Mouse (Mus musculus): Measurements from ENCODE around the gene Nup93. TPM values are rescaled to one million over a fixed set of nuclear protein-coding genes. Genes with fewer than 3 reads are reported as not detected.
"Not testable (repeated sequence)": the region's sequence is repeated elsewhere in the genome, so short reads cannot be mapped to it uniquely, and the experiment has no call there.

Nup93 gene
- polyA plus RNA-seq (2015; fragmentation: Nextera tagmentation; extraction: Ambion mirVana), result 92.3 and 94.2 TPM in 2 replicates

DNA sequence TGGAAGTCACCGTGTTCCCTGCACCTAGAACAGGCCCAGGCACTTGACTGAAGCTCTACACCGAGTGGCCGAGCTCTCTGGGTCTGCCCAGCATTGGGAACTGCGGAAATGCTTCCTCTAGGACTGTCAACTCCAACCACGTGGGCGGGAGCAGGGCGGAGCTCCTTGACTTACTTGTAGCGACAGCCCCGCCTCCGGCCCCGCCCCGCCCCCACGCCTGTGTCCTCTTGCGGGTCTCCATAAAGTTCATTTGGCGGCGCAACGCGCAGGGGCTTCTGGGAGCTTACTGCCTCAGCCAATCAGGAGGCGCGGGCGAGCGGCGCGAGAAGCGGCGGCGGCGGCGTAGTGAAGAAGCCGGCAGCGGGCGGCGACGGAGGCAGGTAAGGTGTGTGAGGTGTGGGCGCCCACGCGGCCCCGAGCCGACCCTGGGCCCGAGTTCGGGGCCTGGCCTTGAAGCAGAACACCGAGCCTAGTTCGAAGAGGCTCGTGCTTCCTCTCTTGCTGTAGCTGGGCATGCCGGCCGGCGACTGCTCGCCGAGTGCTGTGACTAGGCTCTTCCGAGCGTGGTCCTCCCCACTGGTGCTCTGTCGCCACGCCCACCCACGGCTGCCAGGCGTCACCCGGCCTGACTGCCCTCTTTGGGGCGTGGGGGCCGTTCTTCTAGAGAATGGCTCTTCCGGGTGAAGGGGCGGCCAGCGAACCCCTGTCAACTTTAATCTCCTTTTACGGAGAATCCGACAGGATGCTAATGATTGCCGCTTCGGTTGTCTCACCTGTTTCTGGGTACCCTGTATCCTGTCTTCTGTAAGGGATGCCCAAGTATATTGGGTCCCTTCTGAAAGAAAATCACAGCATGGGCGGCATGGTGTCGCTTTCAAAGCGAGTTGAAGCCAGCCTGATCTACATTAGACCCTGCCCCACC lies at the start of gene Nup93:
Nup93 (plus strand) TSS at position 313 of the 922 bp plus-strand sequence.
- peak within 1 kb of the TSS; percentile 91 for H3K4me3 ChIP-seq (ENCODE audit: low read length)
- H3K4me2 ChIP-seq (replicated peaks; ENCODE audit: low read depth, low read length), result peak within 1 kb of the TSS; percentile 67
- peak within 1 kb of the TSS; percentile 86 for H3K9ac ChIP-seq (replicated peaks; ENCODE audit: low read length)
- peak; percentile 98 for ATAC-seq (ENCODE audit: low FRiP score, low TSS enrichment)
- H3K36me3 ChIP-seq (ENCODE audit: insufficient read depth, low read length), result no peaks in the 10 kb centered on the region
- under 1% methylated on average over 68 of the region's 68 CpGs for WGBS
- H3K27me3 ChIP-seq (ENCODE audit: insufficient read depth, low read length), result no peaks in the 10 kb centered on the region
- peaks cover 15% of the 10 kb centered on the region for H3K4me1 ChIP-seq (ENCODE audit: insufficient read depth, low read length)
- H3K27ac ChIP-seq (ENCODE audit: low read length), result peak within 1 kb of the TSS; percentile 43; the same call in 1 of the 2 replicates
- H3K9me3 ChIP-seq (ENCODE audit: low read length), result no peaks in the 10 kb centered on the region

DNA sequence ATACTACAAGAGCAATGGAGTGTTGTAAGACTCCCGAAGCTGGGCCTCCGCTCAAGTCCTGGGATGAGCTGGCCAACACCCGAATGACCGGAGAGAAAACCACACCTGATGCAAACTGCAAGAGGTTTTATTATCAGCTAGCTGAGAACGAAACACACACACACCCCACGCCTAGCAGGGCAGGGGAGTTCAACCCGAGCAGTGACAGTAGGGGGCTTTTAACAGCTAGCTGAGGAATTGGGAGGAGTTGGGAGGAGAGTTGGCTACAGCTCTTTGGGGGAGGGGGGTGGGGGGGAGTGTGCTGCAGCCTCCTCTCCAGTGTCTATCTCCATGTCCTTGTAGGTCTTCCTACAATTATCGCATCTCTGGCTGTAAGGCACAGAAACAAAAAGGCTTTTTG lies 48.6 kb upstream of the Nup93 start:
- H3K4me3 ChIP-seq (ENCODE audit: low read length); H3K27ac ChIP-seq (ENCODE audit: low read length); H3K9ac ChIP-seq (replicated peaks; ENCODE audit: low read length); ATAC-seq (ENCODE audit: low FRiP score, low TSS enrichment); H3K9me3 ChIP-seq (ENCODE audit: low read length); H3K4me2 ChIP-seq (replicated peaks; ENCODE audit: low read depth, low read length); H3K36me3 ChIP-seq (ENCODE audit: insufficient read depth, low read length); H3K4me1 ChIP-seq (ENCODE audit: insufficient read depth, low read length); H3K27me3 ChIP-seq (ENCODE audit: insufficient read depth, low read length): not testable (repeated sequence)
- 66% methylated on average over 8 of the region's 8 CpGs for WGBS

GRCm38 (mm10) chr8:94167244-94167643 lies 47.1 kb upstream of the Nup93 start:
- no peak overlapping the region for H3K9ac ChIP-seq (replicated peaks; ENCODE audit: low read length)
- H3K9me3 ChIP-seq (ENCODE audit: low read length), result no peaks in the 10 kb centered on the region
- H3K36me3 ChIP-seq (ENCODE audit: insufficient read depth, low read length), result no peaks in the 10 kb centered on the region
- peak; percentile 35; the same call in 1 of the 2 replicates for ATAC-seq (ENCODE audit: low FRiP score, low TSS enrichment)
- no peak overlapping the region for H3K4me3 ChIP-seq (ENCODE audit: low read length)
- H3K27ac ChIP-seq (ENCODE audit: low read length), result no peak overlapping the region
- no peak overlapping the region for H3K4me2 ChIP-seq (replicated peaks; ENCODE audit: low read depth, low read length)
- peaks cover 19% of the 10 kb centered on the region for H3K27me3 ChIP-seq (ENCODE audit: insufficient read depth, low read length)
- peaks cover 10% of the 10 kb centered on the region; the same call in 1 of the 2 replicates for H3K4me1 ChIP-seq (ENCODE audit: insufficient read depth, low read length)
- WGBS, result under 1% methylated on average over 6 of the region's 6 CpGs

DNA sequence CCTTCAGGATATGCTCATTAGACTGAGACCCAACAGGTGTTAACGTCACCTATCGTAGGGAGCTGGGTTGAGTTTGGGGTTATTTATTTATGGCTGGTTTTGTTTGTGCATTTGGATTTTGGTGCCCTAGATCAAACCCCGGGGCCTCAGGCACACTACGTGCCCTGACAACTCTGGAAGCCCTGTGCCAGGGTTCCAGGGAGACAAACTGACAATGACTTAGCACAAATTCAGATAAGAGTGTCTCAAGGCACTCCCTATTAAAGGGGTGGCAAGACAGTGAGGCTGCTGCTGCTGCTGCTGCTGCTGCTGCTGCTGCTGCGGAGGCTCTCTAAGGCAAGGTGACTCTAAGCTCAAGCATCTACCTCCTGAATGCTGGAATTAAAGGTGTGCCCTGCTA lies 44.8 kb upstream of the Nup93 start:
- Histone ChIP-seq H3K27me3 (ENCODE audit: insufficient read depth, low read length) (peaks cover 35% of the 10 kb centered on the region), H3K4me2 (replicated peaks; ENCODE audit: low read depth, low read length) (no peak overlapping the region), H3K27ac (ENCODE audit: low read length) (no peak overlapping the region), H3K4me1 (ENCODE audit: insufficient read depth, low read length) (peaks cover 12% of the 10 kb centered on the region; the same call in 1 of the 2 replicates), H3K9me3 (ENCODE audit: low read length) (no peaks in the 10 kb centered on the region), H3K4me3 (ENCODE audit: low read length) (no peak overlapping the region), H3K36me3 (ENCODE audit: insufficient read depth, low read length) (no peaks in the 10 kb centered on the region), H3K9ac (replicated peaks; ENCODE audit: low read length) (no peak overlapping the region)
- 80% methylated on average over 5 of the region's 5 CpGs for WGBS
- ATAC-seq (ENCODE audit: low FRiP score, low TSS enrichment), result no peak

- H3K27me3 ChIP-seq (ENCODE audit: insufficient read depth, low read length), result peaks cover 45% of the 10 kb centered on the region
- peak overlapping the region; percentile 67 for H3K4me2 ChIP-seq (replicated peaks; ENCODE audit: low read depth, low read length)
- H3K27ac ChIP-seq (ENCODE audit: low read length), result no peak overlapping the region
- H3K4me3 ChIP-seq (ENCODE audit: low read length), result no peak overlapping the region
- H3K4me1 ChIP-seq (ENCODE audit: insufficient read depth, low read length), result peaks cover 12% of the 10 kb centered on the region; the same call in 1 of the 2 replicates
- no peaks in the 10 kb centered on the region for H3K9me3 ChIP-seq (ENCODE audit: low read length)
- no peaks in the 10 kb centered on the region for H3K36me3 ChIP-seq (ENCODE audit: insufficient read depth, low read length)
- no peak overlapping the region for H3K9ac ChIP-seq (replicated peaks; ENCODE audit: low read length)
- 23% methylated on average over 10 of the region's 10 CpGs for WGBS
- no peak for ATAC-seq (ENCODE audit: low FRiP score, low TSS enrichment)
Measured at GRCm38 (mm10) chr8:94171321-94171755, 43.0 kb upstream of the Nup93 start.

- peak within 1 kb of the TSS; percentile 51 for H3K4me3 ChIP-seq (ENCODE audit: low read length)
- WGBS, result under 1% methylated on average over 56 of the region's 56 CpGs
- H3K4me2 ChIP-seq (replicated peaks; ENCODE audit: low read depth, low read length), result peak within 1 kb of the TSS; percentile 67
- H3K27me3 ChIP-seq (ENCODE audit: insufficient read depth, low read length), result peaks cover 53% of the 10 kb centered on the region
- H3K36me3 ChIP-seq (ENCODE audit: insufficient read depth, low read length), result no peaks in the 10 kb centered on the region
- H3K9me3 ChIP-seq (ENCODE audit: low read length), result no peaks in the 10 kb centered on the region
- peak within 1 kb of the TSS; percentile 39; the same call in 1 of the 2 replicates for H3K27ac ChIP-seq (ENCODE audit: low read length)
- peak within 1 kb of the TSS; percentile 49 for H3K9ac ChIP-seq (replicated peaks; ENCODE audit: low read length)
- peaks cover 12% of the 10 kb centered on the region; the same call in 1 of the 2 replicates for H3K4me1 ChIP-seq (ENCODE audit: insufficient read depth, low read length)
- ATAC-seq (ENCODE audit: low FRiP score, low TSS enrichment), result peak; percentile 81
Measured at GRCm38 (mm10) chr8:94172075-94172808, 42.1 kb upstream of the Nup93 start, which contains the start of gene Mt2. Gene Mt2 (plus strand): TSS chr8:94172664.

DNA sequence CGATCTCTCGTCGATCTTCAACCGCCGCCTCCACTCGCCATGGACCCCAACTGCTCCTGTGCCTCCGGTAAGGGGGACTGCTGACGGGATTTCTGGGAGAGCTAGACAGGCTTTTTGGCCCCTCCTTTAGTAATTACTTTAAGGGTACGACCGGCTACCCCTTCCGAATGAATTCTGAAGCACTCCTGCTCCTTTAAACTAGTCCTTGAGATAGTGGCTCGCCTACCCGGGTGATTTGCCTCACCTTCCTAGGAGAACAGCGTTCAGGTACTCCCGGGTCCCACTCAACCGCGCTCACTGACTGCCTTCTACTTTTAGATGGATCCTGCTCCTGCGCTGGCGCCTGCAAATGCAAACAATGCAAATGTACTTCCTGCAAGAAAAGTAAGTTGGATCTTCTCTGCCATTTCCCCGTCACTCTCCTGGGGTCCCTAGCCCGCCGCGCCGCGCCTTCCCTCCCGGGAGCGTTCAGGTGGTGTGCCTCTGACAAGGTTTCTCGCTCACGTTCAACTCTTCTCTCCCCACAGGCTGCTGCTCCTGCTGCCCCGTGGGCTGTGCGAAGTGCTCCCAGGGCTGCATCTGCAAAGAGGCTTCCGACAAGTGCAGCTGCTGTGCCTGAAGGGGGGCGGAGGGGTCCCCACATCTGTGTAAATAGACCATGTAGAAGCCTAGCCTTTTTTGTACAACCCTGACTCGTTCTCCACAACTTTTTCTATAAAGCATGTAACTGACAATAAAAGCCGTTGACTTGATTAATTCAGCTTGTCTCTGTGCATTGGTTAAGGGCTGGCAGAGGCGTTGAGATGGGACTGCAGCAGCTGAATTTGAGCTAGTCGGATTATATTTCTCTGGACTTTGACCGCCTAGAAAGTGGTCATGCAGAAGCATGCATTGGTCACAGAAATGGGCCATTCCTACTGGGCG lies 41.3 kb upstream of the Nup93 start:
- peak; percentile 24; the same call in 1 of the 2 replicates for ATAC-seq (ENCODE audit: low FRiP score, low TSS enrichment)
- Histone ChIP-seq H3K27me3 (ENCODE audit: insufficient read depth, low read length) (peaks cover 54% of the 10 kb centered on the region), H3K4me1 (ENCODE audit: insufficient read depth, low read length) (peaks cover 12% of the 10 kb centered on the region; the same call in 1 of the 2 replicates), H3K27ac (ENCODE audit: low read length) (0 out of 2 replicates have a peak overlapping the region, but pooled peaks have one; percentile 2), H3K9me3 (ENCODE audit: low read length) (no peaks in the 10 kb centered on the region), H3K36me3 (ENCODE audit: insufficient read depth, low read length) (no peaks in the 10 kb centered on the region), H3K4me2 (replicated peaks; ENCODE audit: low read depth, low read length) (peak overlapping the region; percentile 67), H3K4me3 (ENCODE audit: low read length) (peak overlapping the region; percentile 51), H3K9ac (replicated peaks; ENCODE audit: low read length) (peak overlapping the region; percentile 49)
- WGBS, result under 1% methylated on average over 39 of the region's 39 CpGs

- H3K27ac ChIP-seq (ENCODE audit: low read length), result no peak overlapping the region
- peaks cover 15% of the 10 kb centered on the region; the same call in 1 of the 2 replicates for H3K4me1 ChIP-seq (ENCODE audit: insufficient read depth, low read length)
- peaks cover 61% of the 10 kb centered on the region for H3K27me3 ChIP-seq (ENCODE audit: insufficient read depth, low read length)
- H3K9me3 ChIP-seq (ENCODE audit: low read length), result no peaks in the 10 kb centered on the region
- H3K4me2 ChIP-seq (replicated peaks; ENCODE audit: low read depth, low read length), result peak overlapping the region; percentile 67; the same call in 1 of the 2 replicates
- H3K4me3 ChIP-seq (ENCODE audit: low read length), result peak overlapping the region; percentile 51; the same call in 1 of the 2 replicates
- H3K36me3 ChIP-seq (ENCODE audit: insufficient read depth, low read length), result no peaks in the 10 kb centered on the region
- H3K9ac ChIP-seq (replicated peaks; ENCODE audit: low read length), result no peak overlapping the region
- 41% methylated on average over 11 of the region's 11 CpGs for WGBS
- ATAC-seq (ENCODE audit: low FRiP score, low TSS enrichment), result no peak
Measured at GRCm38 (mm10) chr8:94173848-94174403, 40.4 kb upstream of the Nup93 start.

Measured in kidney, embryonic 16.5 days (tissue).